Mouse (Mus musculus): ENCODE results near the gene Gm10717. TPM values are rescaled to one million over a fixed set of nuclear protein-coding genes. Genes with fewer than 3 reads are reported as not detected.
"Not testable (repeated sequence)": the region's sequence is repeated elsewhere in the genome, so short reads cannot be mapped to it uniquely, and the experiment has no call there.

The Gm10717 gene
- total and polyA plus RNA-seq, 2 experiments from 2014 or later: 0.31 to 0.38 TPM

DNA sequence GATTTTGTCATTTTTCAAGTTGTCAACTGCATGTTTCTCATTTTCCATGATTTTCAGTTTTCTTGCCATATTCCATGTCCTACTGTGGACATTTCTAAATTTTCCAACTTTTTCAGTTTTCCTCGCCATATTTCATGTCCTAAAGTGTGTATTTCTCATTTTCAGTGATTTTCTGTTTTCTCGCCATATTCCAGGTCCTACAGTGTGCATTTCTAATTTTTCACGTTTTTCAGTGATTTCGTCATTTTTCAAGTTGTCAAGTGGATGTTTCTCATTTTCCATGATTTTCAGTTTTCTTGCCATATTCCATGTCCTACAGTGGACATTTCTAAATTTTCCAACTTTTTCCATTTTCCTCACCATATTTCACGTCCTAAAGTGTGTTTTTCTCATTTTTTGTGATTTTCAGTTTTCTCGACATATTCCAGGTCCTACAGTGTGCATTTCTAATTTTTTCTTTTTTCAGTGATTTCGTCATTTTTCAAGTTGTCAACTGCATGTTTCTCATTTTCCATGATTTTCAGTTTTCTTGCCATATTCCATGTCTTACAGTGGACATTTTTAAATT lies 13.1 kb upstream of the Gm10717 start:
- not testable (repeated sequence) for H3K9ac ChIP-seq (replicated peaks; ENCODE audit: low read length); H3K4me2 ChIP-seq (ENCODE audit: low read depth, low read length); H3K9me3 ChIP-seq (ENCODE audit: low read length); H3K4me1 ChIP-seq (ENCODE audit: insufficient read depth, low read length); DNase-seq (ENCODE audit: low spot score); ATAC-seq; H3K27ac ChIP-seq; H3K27me3 ChIP-seq (ENCODE audit: insufficient read depth, low read length); H3K36me3 ChIP-seq (ENCODE audit: insufficient read depth, low read length); H3K4me3 ChIP-seq (ENCODE audit: low read length)
- 96% methylated on average over 2 of the region's 7 CpGs for WGBS

GRCm38 (mm10) chr9:3012733-3013279 lies 12.4 kb upstream of the Gm10717 start, which contains the start of gene Gm10721:
Gene Gm10721, plus strand, starts transcription at chr9:3013140.
- not testable (repeated sequence) for H3K4me3 ChIP-seq (ENCODE audit: low read length); H3K27ac ChIP-seq; H3K4me2 ChIP-seq (ENCODE audit: low read depth, low read length); H3K36me3 ChIP-seq (ENCODE audit: insufficient read depth, low read length); H3K9ac ChIP-seq (replicated peaks; ENCODE audit: low read length); H3K9me3 ChIP-seq (ENCODE audit: low read length); H3K4me1 ChIP-seq (ENCODE audit: insufficient read depth, low read length); DNase-seq (ENCODE audit: low spot score); H3K27me3 ChIP-seq (ENCODE audit: insufficient read depth, low read length)
- peak; percentile 68 for ATAC-seq
- no CpG with 5 or more reads among the region's 11 CpGs for WGBS

- H3K9me3 ChIP-seq (ENCODE audit: low read length); H3K4me1 ChIP-seq (ENCODE audit: insufficient read depth, low read length); ATAC-seq; H3K4me2 ChIP-seq (ENCODE audit: low read depth, low read length); H3K4me3 ChIP-seq (ENCODE audit: low read length); H3K36me3 ChIP-seq (ENCODE audit: insufficient read depth, low read length); H3K9ac ChIP-seq (replicated peaks; ENCODE audit: low read length); H3K27ac ChIP-seq; DNase-seq (ENCODE audit: low spot score); H3K27me3 ChIP-seq (ENCODE audit: insufficient read depth, low read length): not testable (repeated sequence)
- WGBS: 58% methylated on average over 4 of the region's 9 CpGs
These were observed 9.9 kb upstream of the Gm10717 start, which contains the start of gene Gm10720 for GRCm38 (mm10) chr9:3015354-3015753. Gene Gm10720, plus strand, starts transcription at chr9:3015654.

GRCm38 (mm10) chr9:3015896-3016295 lies 9.3 kb upstream of the Gm10717 start:
- H3K27me3 ChIP-seq (ENCODE audit: insufficient read depth, low read length); H3K4me1 ChIP-seq (ENCODE audit: insufficient read depth, low read length); ATAC-seq; H3K9me3 ChIP-seq (ENCODE audit: low read length); DNase-seq (ENCODE audit: low spot score); H3K4me2 ChIP-seq (ENCODE audit: low read depth, low read length); H3K9ac ChIP-seq (replicated peaks; ENCODE audit: low read length); H3K36me3 ChIP-seq (ENCODE audit: insufficient read depth, low read length); H3K4me3 ChIP-seq (ENCODE audit: low read length); H3K27ac ChIP-seq: not testable (repeated sequence)
- 71% methylated on average over 4 of the region's 6 CpGs for WGBS

DNA sequence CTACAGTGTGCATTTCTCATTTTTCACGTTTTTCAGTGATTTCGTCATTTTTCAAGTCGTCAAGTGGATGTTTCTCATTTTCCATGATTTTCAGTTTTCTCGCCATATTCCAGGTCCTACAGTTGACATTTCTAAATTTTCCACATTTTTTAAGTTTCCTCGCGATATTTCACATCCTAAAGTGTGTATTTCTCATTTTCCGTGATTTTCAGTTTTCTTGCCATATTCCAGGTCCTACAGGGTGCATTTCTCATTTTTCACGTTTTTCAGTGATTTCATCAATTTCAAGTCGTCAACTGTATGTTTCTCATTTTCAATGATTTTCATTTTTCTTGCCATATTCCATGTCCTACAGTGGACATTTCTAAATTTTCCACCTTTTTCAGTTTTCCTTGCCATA lies 8.1 kb upstream of the Gm10717 start, which contains the start of gene Gm10719:
Gene Gm10719 (plus strand): TSS at position 301 of the 400 bp plus-strand sequence.
- not testable (repeated sequence) for DNase-seq (ENCODE audit: low spot score); H3K27me3 ChIP-seq (ENCODE audit: insufficient read depth, low read length); ATAC-seq; H3K36me3 ChIP-seq (ENCODE audit: insufficient read depth, low read length); H3K27ac ChIP-seq; H3K9ac ChIP-seq (replicated peaks; ENCODE audit: low read length); H3K4me2 ChIP-seq (ENCODE audit: low read depth, low read length); H3K4me1 ChIP-seq (ENCODE audit: insufficient read depth, low read length); H3K9me3 ChIP-seq (ENCODE audit: low read length); H3K4me3 ChIP-seq (ENCODE audit: low read length)
- WGBS: 60% methylated on average over 1 of the region's 9 CpGs

- DNase-seq (ENCODE audit: low spot score); H3K4me1 ChIP-seq (ENCODE audit: insufficient read depth, low read length); H3K4me2 ChIP-seq (ENCODE audit: low read depth, low read length); H3K4me3 ChIP-seq (ENCODE audit: low read length); H3K9me3 ChIP-seq (ENCODE audit: low read length); H3K27me3 ChIP-seq (ENCODE audit: insufficient read depth, low read length); H3K27ac ChIP-seq; ATAC-seq; H3K36me3 ChIP-seq (ENCODE audit: insufficient read depth, low read length); H3K9ac ChIP-seq (replicated peaks; ENCODE audit: low read length): not testable (repeated sequence)
- WGBS: 70% methylated on average over 9 of the region's 9 CpGs
These were observed 6.3 kb upstream of the Gm10717 start for GRCm38 (mm10) chr9:3018944-3019343.

- ATAC-seq: peak; percentile 72
- not testable (repeated sequence) for H3K4me2 ChIP-seq (ENCODE audit: low read depth, low read length); DNase-seq (ENCODE audit: low spot score); H3K27ac ChIP-seq; H3K27me3 ChIP-seq (ENCODE audit: insufficient read depth, low read length); H3K9ac ChIP-seq (replicated peaks; ENCODE audit: low read length); H3K4me3 ChIP-seq (ENCODE audit: low read length); H3K36me3 ChIP-seq (ENCODE audit: insufficient read depth, low read length); H3K9me3 ChIP-seq (ENCODE audit: low read length); H3K4me1 ChIP-seq (ENCODE audit: insufficient read depth, low read length)
- WGBS: 76% methylated on average over 11 of the region's 19 CpGs
These were observed 5.1 kb upstream of the Gm10717 start for GRCm38 (mm10) chr9:3019835-3020727.

- not testable (repeated sequence) for H3K4me3 ChIP-seq (ENCODE audit: low read length); H3K4me1 ChIP-seq (ENCODE audit: insufficient read depth, low read length); ATAC-seq; H3K4me2 ChIP-seq (ENCODE audit: low read depth, low read length); H3K27me3 ChIP-seq (ENCODE audit: insufficient read depth, low read length); H3K9ac ChIP-seq (replicated peaks; ENCODE audit: low read length); H3K9me3 ChIP-seq (ENCODE audit: low read length); H3K36me3 ChIP-seq (ENCODE audit: insufficient read depth, low read length); H3K27ac ChIP-seq
- DNase-seq (ENCODE audit: low spot score): peak; percentile 10
- 74% methylated on average over 9 of the region's 13 CpGs for WGBS
These were observed 2.8 kb upstream of the Gm10717 start for GRCm38 (mm10) chr9:3022316-3023008.

DNA sequence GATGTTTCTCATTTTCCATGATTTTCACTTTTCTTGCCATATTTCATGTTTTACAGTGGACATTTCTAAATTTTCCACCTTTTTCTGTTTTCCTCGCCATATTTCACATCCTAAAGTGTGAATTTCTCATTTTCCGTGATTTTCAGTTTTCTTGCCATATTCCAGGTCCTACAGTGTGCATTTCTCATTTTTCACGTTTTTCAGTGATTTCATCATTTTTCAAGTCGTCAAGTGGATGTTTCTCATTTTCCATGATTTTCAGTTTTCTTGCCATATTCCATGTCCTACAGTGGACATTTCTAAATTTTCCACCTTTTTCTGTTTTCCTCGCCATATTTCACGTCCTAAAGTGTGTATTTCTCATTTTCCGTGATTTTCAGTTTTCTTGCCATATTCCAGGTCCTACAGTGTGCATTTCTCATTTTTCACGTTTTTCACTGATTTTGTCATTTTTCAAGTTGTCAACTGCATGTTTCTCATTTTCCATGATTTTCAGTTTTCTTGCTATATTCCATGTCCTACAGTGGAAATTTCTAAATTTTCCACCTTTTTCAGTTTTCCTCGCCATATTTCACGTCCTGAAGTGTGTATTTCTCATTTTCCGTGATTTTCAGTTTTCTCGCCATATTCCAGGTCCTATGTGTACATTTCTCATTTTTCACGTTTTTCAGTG lies 1.8 kb upstream of the Gm10717 start, which contains the start of gene Gm10718:
Gene Gm10718 (plus strand): TSS at position 236 of the 673 bp plus-strand sequence.
- not testable (repeated sequence) for H3K9me3 ChIP-seq (ENCODE audit: low read length); DNase-seq (ENCODE audit: low spot score); H3K27me3 ChIP-seq (ENCODE audit: insufficient read depth, low read length); H3K4me2 ChIP-seq (ENCODE audit: low read depth, low read length); H3K9ac ChIP-seq (replicated peaks; ENCODE audit: low read length); H3K27ac ChIP-seq; H3K36me3 ChIP-seq (ENCODE audit: insufficient read depth, low read length); H3K4me3 ChIP-seq (ENCODE audit: low read length); H3K4me1 ChIP-seq (ENCODE audit: insufficient read depth, low read length); ATAC-seq
- 74% methylated on average over 9 of the region's 13 CpGs for WGBS

Data from hindbrain, postnatal 0 days (tissue).